Mouse (Mus musculus) lung, adult 2 months (tissue): ENCODE measurements around the gene Vps26a. TPM values are rescaled to one million over a fixed set of nuclear protein-coding genes. Genes with fewer than 3 reads are reported as not detected.
"Not testable (repeated sequence)": the region's sequence is repeated elsewhere in the genome, so short reads cannot be mapped to it uniquely, and the experiment has no call there.

Experiments
- DNase-seq: peaks from one replicate; pipeline ENCODE4 v3.0.0; 2022
- H3K4me1 ChIP-seq: fragments of 200-500 bp; 2 replicates; pipeline ENCODE4 v1.6.1; 2011; ENCODE audit warnings: low read length; ENCODE audit not compliant: control insufficient read depth, insufficient read depth
- H3K4me3 ChIP-seq: fragments of 200-500 bp; replicated peaks from 2 replicates; pipeline ENCODE3; 2011; ENCODE audit warnings: low read depth, mild to moderate bottlenecking, control low read depth, low read length; ENCODE audit errors: extremely low read depth
- CTCF ChIP-seq: fragments of 200-500 bp; IDR thresholded peaks from 2 replicates; pipeline ENCODE4 v1.5.1; 2011; ENCODE audit warnings: mild to moderate bottlenecking, low read length, control low read depth; ENCODE audit not compliant: insufficient read depth
- POLR2A ChIP-seq: fragments of 200-500 bp; IDR thresholded peaks from 2 replicates; pipeline ENCODE4 v1.6.1; 2011; ENCODE audit warnings: low read depth, mild to moderate bottlenecking, control low read depth, low read length, borderline replicate concordance; ENCODE audit errors: extremely low read depth
- WGBS: fragments of 180-500 bp; shearing (Covaris S2); methylation state at CpG from one replicate; pipeline ENCODE4 v1.1.7; 2018; 5-methylcytosine and 5-hydroxymethylcytosine counted together
- polyA plus RNA-seq: library from polyadenylated mRNA; depleted of rRNA; stranded (reverse); fragments of >200 nt; gene quantifications from 2 replicates; pipeline ENCODE4 v1.2.3, GENCODE M21; 2012

Vps26a gene
- polyA plus RNA-seq, 1 experiment: 13.9 TPM

- 26% methylated on average over 4 of the region's 4 CpGs for WGBS
- Histone ChIP-seq H3K4me3 (no peak overlapping the region), H3K4me1 (peaks cover 3% of the 10 kb centered on the region; the same call in 1 of the 2 replicates)
- no peak for DNase-seq
- TF ChIP-seq CTCF (no peak), POLR2A (no peak)
Measured at GRCm38 (mm10) chr10:62503353-62503752, 16.7 kb upstream of the Vps26a start.

DNA sequence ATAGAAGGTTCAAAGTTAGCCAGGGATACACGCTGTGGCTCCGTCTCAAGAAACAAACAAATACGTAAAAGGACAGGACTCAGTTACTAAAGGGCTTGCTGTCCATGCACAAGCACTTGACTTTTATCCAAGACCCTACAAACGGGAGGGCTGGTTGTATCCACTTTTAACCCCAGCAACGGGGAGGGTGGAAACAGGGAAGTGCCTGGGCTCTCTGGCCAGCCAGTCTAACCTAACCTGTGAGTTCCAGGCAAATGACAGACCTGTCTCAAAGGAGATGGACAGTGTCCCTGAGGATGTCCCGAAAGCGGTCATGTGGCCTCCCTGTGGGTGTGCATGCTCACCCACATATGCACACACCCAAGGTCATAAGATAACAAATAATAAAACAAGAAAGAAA, 15.3 kb upstream of the Vps26a start:
- DNase-seq: no peak
- peaks cover 3% of the 10 kb centered on the region; the same call in 1 of the 2 replicates for H3K4me1 ChIP-seq
- 68% methylated on average over 7 of the region's 7 CpGs for WGBS
- no peak for TF ChIP-seq CTCF
- TF ChIP-seq POLR2A: no peak
- H3K4me3 ChIP-seq: no peak overlapping the region

GRCm38 (mm10) chr10:62500916-62501615, 14.5 kb upstream of the Vps26a start:
- WGBS: 50% methylated on average over 9 of the region's 9 CpGs

DNA sequence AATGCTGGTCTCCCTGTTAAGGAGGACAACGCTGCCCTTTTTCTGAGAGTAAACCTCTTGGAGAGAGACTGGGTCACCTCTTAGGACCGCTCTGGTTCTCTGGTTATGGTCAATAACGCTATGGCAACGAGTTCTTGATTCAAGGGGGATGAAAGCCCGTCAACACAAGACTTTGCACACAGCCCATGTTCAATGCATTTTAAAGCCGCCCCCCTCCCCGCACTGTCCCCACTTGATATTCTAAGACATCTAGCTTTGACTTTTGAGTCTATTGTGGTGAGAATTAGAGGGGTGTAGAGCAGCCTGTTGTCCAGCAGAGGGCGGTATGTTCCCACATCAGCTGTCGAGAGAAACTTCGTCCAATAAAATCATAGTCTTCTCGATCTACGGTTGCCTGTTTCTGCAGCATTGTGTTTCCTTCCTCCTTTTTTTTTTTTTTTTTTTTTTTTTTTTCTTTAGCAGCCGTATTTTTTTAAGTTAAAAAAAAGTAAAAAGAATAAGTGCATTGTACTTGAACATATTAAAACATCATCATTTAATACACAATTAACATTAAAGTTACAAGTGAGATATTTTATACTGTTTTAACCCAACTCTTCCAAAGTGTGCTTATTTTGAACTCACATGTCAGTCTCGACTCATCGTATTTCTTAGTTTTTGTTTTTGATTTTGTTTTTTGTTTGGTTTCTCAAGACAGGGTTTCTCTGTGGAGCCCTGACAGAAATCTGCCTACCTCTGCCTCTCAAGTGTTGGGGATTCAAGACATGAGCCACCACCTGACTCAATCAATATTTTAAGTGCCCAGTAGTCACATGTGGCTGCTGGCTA, 13.7 kb upstream of the Vps26a start:
- TF ChIP-seq POLR2A (no peak), CTCF (peak; percentile 92)
- DNase-seq: peak; percentile 57
- Histone ChIP-seq H3K4me1 (peaks cover 3% of the 10 kb centered on the region; the same call in 1 of the 2 replicates), H3K4me3 (no peak overlapping the region)
- WGBS: 20% methylated on average over 15 of the region's 15 CpGs

More at GRCm38 (mm10) chr10:62500916-62501615, 14.5 kb upstream of the Vps26a start:
- no peak for TF ChIP-seq POLR2A
- no peak for TF ChIP-seq CTCF
- Histone ChIP-seq H3K4me3 (no peak overlapping the region), H3K4me1 (peaks cover 3% of the 10 kb centered on the region; the same call in 1 of the 2 replicates)
- DNase-seq: peak; percentile 14

DNA sequence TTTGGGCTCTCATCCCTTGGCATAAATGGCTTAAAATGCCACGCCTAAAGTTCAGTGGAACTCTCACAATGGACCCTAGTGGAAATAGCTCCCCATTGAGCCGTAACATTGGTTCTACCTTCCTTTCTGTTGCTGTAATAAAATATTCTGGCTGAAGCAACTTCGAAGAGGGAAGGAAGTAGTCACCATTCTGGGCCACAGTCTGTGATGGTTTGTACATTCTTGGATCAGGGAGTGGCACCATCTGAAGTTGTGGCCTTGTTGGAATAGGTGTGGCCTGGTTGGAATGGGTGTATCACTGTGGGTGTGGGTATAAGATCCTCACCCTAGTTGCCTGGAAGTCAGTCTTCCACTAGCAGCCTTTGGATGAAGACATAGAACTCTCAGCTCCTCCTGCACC, 5.1 kb upstream of the Vps26a start:
- not testable (repeated sequence) for DNase-seq
- 69% methylated on average over 3 of the region's 3 CpGs for whole genome bisulfite sequencing

DNA sequence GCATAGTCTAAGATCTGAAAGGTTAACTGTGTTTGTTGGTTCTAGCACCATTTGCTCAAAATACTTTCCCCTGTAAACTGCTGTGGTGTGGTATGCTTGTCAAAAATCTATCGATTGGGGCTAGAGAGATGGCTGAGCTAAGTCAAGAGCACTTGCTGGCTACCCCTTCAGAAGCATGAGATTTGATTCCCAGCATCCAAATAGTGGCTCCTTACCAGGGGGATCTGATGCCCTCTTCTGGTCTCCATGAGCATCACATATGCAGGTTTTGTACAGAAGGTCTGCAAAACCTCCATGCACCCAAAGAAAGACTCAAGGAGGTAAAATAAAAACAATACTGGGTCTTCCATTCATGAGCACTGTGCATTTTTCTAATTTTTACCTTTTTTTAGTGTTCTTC, 1.7 kb upstream of the Vps26a start:
- TF ChIP-seq POLR2A (no peak), CTCF (peak; percentile 33)
- 13% methylated on average over 1 of the region's 1 CpGs for WGBS
- H3K4me1 ChIP-seq: peaks cover 10% of the 10 kb centered on the region
- peak; percentile 18 for DNase-seq
- H3K4me3 ChIP-seq: no peak overlapping the region

More for the DNA sequence above, 5.1 kb upstream of the Vps26a start:
- H3K4me1 ChIP-seq, H3K4me3 ChIP-seq: not testable (repeated sequence)

DNA sequence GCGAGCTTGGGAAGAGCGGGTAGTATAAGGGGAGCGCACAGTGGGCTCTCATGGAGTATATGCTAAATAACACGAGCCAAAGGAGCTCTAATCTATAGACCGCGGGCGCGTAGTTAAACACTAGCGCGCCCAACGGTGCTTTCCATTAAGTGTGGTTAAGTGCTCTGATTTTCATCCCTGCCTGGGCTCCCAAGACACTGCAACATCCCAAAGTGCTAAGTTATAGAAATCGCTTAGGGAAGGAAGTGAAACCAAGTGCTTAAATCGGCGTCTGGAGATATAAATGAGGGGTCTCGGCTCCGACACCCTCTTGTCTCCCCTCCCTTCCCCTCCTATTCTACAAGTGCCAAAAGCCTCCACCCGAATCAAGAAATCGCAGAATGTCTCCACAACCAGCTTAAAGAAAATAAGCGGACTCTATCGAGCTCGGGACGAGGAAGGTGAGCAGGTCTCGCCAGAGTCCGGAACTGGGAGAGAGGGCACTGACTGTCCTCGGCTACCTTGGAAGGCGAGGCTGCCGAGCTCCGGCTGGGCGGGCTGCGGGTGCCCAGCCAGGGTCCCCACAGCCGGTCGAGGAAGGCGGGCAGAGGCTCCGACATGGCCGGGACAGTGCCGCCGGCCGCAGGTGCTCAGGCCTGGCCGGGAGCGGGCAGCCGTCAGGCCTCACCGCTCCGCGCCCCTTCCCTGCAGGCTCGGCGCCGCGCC, 575 bp downstream of the Vps26a start:
- TF ChIP-seq POLR2A (no peak), CTCF (no peak)
- peaks cover 10% of the 10 kb centered on the region for H3K4me1 ChIP-seq
- no peak for DNase-seq
- WGBS: under 1% methylated on average over 45 of the region's 48 CpGs
- peak overlapping the region; percentile 91 for H3K4me3 ChIP-seq

- no peak for DNase-seq
- WGBS: 70% methylated on average over 7 of the region's 7 CpGs
- TF ChIP-seq POLR2A (no peak), CTCF (no peak)
Measured at GRCm38 (mm10) chr10:62481108-62481852, 5.3 kb downstream of the Vps26a start.

DNA sequence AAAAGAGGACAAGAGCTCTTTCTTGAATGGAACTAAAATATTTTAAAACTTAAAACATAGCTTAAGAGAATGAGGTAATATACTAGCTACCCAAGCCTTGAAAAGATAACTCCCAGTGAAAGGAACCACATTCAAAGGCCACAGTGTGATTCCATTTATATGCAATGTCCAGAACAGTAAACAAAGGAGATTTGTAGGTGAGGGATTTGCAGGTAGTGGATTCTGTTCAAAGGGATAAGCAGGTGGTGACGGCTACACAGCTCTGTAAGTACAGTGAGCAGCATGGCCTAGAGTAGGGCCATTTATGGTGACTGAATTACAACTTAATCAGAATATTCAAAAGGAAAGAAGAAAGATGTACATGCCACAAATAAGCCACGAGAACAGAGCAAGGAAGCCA, 9.6 kb downstream of the Vps26a start:
- no peak for TF ChIP-seq POLR2A
- TF ChIP-seq CTCF: no peak
- WGBS: 79% methylated on average over 2 of the region's 2 CpGs
- DNase-seq: no peak
- H3K4me1 ChIP-seq: peaks cover 2% of the 10 kb centered on the region
- no peak overlapping the region for H3K4me3 ChIP-seq

More at GRCm38 (mm10) chr10:62481108-62481852, 5.3 kb downstream of the Vps26a start:
- Histone ChIP-seq H3K4me3 (no peak overlapping the region), H3K4me1 (no peaks in the 10 kb centered on the region)
